Mouse (Mus musculus) telencephalon, adult 2 months (tissue): ENCODE data around the gene Cd44.

ENCODE experiments used
- DNase-seq: peaks from one replicate; pipeline ENCODE4 v3.0.0-alpha.2; 2011; ENCODE audit warnings: low read depth, low spot score

Cd44 gene

GRCm38 (mm10) chr2:102820790-102821189, 80.7 kb downstream of the Cd44 start:
- DNase-seq = no peak

- DNase-seq = peak; percentile 11
Measured at GRCm38 (mm10) chr2:102820225-102820711, 81.2 kb downstream of the Cd44 start.

- DNase-seq = no peak
Measured at GRCm38 (mm10) chr2:102815289-102815809, 86.1 kb downstream of the Cd44 start.

GRCm38 (mm10) chr2:102812756-102813155, 88.7 kb downstream of the Cd44 start:
- no peak for DNase-seq

- no peak for DNase-seq
Measured at GRCm38 (mm10) chr2:102809436-102809835, 92.0 kb downstream of the Cd44 start.

GRCm38 (mm10) chr2:102807633-102808032, 93.8 kb downstream of the Cd44 start:
- no peak for DNase-seq

- DNase-seq = no peak
Measured at GRCm38 (mm10) chr2:102805761-102806496, 95.5 kb downstream of the Cd44 start.

GRCm38 (mm10) chr2:102805283-102805682, 96.2 kb downstream of the Cd44 start:
- DNase-seq = no peak

- peak; percentile 36 for DNase-seq
Measured at GRCm38 (mm10) chr2:102804109-102804508, 97.4 kb downstream of the Cd44 start.

GRCm38 (mm10) chr2:102801899-102802298, 99.6 kb downstream of the Cd44 start:
- DNase-seq = no peak

GRCm38 (mm10) chr2:102798149-102798548, 103.3 kb downstream of the Cd44 start:
- DNase-seq = no peak

GRCm38 (mm10) chr2:102795034-102795433, 106.4 kb downstream of the Cd44 start:
- DNase-seq = no peak

GRCm38 (mm10) chr2:102792804-102793203, 108.7 kb downstream of the Cd44 start:
- no peak for DNase-seq

- no peak for DNase-seq
Measured at GRCm38 (mm10) chr2:102791641-102792040, 109.8 kb downstream of the Cd44 start.

GRCm38 (mm10) chr2:102785696-102786095, 115.8 kb downstream of the Cd44 start:
- no peak for DNase-seq

- peak; percentile 29 for DNase-seq
Measured at GRCm38 (mm10) chr2:102782751-102783150, 118.7 kb downstream of the Cd44 start.

- no peak for DNase-seq
Measured at GRCm38 (mm10) chr2:102778208-102778607, 123.3 kb downstream of the Cd44 start.

GRCm38 (mm10) chr2:102775561-102775960, 125.9 kb downstream of the Cd44 start:
- no peak for DNase-seq

- no peak for DNase-seq
Measured at GRCm38 (mm10) chr2:102774700-102775099, 126.8 kb downstream of the Cd44 start.

- DNase-seq = peak; percentile 61
Measured at GRCm38 (mm10) chr2:102772276-102772675, 129.2 kb downstream of the Cd44 start.

- DNase-seq = peak; percentile 35
Measured at GRCm38 (mm10) chr2:102771304-102771703, 130.2 kb downstream of the Cd44 start.

GRCm38 (mm10) chr2:102768267-102768666, 133.2 kb downstream of the Cd44 start:
- DNase-seq = no peak
